Mouse (Mus musculus) spleen, embryonic (tissue): ENCODE results near the gene Hs6st3.

Experiments used
- CTCF ChIA-PET: fragments of 350-600 bp; sonication (Branson Sonifier 250); formaldehyde crosslinking; loops from one replicate; lab custom pipeline; 2022; lab: Charles Lee

The Hs6st3 gene

GRCm38 (mm10) chr14:119137906-119138785 lies at the start of gene Hs6st3:
Hs6st3 (plus strand) TSS chr14:119138341.
- CTCF ChIA-PET: no interaction called here

GRCm38 (mm10) chr14:119098851-119099569 lies 39.1 kb upstream of the Hs6st3 start, which contains the start of gene Uggt2:
Uggt2 (minus strand) TSS chr14:119099430.
- CTCF ChIA-PET: no interaction called here

GRCm38 (mm10) chr14:119099570-119099891 lies 38.6 kb upstream of the Hs6st3 start:
- CTCF ChIA-PET: no interaction called here

GRCm38 (mm10) chr14:119107591-119107990 lies 30.6 kb upstream of the Hs6st3 start:
- CTCF ChIA-PET: no interaction called here

GRCm38 (mm10) chr14:119108776-119109301 lies 29.3 kb upstream of the Hs6st3 start:
- CTCF ChIA-PET: no interaction called here

- CTCF ChIA-PET: no interaction called here
These were observed 28.3 kb upstream of the Hs6st3 start for GRCm38 (mm10) chr14:119109776-119110218.

- CTCF ChIA-PET: no interaction called here
These were observed 25.6 kb upstream of the Hs6st3 start for GRCm38 (mm10) chr14:119112558-119112957.

- CTCF ChIA-PET: no interaction called here
These were observed 14.6 kb upstream of the Hs6st3 start for GRCm38 (mm10) chr14:119123582-119123981.

GRCm38 (mm10) chr14:119124061-119124460 lies 14.1 kb upstream of the Hs6st3 start:
- CTCF ChIA-PET: no interaction called here

- CTCF ChIA-PET: no interaction called here
These were observed 12.3 kb upstream of the Hs6st3 start for GRCm38 (mm10) chr14:119125840-119126239.

GRCm38 (mm10) chr14:119127330-119127729 lies 10.8 kb upstream of the Hs6st3 start:
- CTCF ChIA-PET: no interaction called here

GRCm38 (mm10) chr14:119137512-119137905 lies 632 bp upstream of the Hs6st3 start:
- CTCF ChIA-PET: no interaction called here

GRCm38 (mm10) chr14:119138786-119139100 lies 602 bp downstream of the Hs6st3 start:
- CTCF ChIA-PET: no interaction called here

GRCm38 (mm10) chr14:119139381-119139950 lies 1.3 kb downstream of the Hs6st3 start:
- CTCF ChIA-PET: no interaction called here

GRCm38 (mm10) chr14:119153088-119153487 lies 14.9 kb downstream of the Hs6st3 start:
- CTCF ChIA-PET: no interaction called here

GRCm38 (mm10) chr14:119193905-119194304 lies 55.8 kb downstream of the Hs6st3 start:
- CTCF ChIA-PET: no interaction called here

- CTCF ChIA-PET: no interaction called here
These were observed 65.4 kb downstream of the Hs6st3 start for GRCm38 (mm10) chr14:119203508-119203907.

- CTCF ChIA-PET: no interaction called here
These were observed 77.6 kb downstream of the Hs6st3 start for GRCm38 (mm10) chr14:119215576-119216309.

GRCm38 (mm10) chr14:119227709-119228338 lies 89.7 kb downstream of the Hs6st3 start:
- CTCF ChIA-PET: no interaction called here

GRCm38 (mm10) chr14:119233598-119233997 lies 95.5 kb downstream of the Hs6st3 start:
- CTCF ChIA-PET: no interaction called here

GRCm38 (mm10) chr14:119247131-119247530 lies 109.0 kb downstream of the Hs6st3 start:
- CTCF ChIA-PET: no interaction called here
